Mouse (Mus musculus) cerebellum, postnatal 10 days (tissue): Measurements from ENCODE around the gene Ero1l.
A peak's percentile ranks its signal among the peaks of the same experiment; 100 is the strongest.

Experiments
- DNase-seq, 2 experiments: peaks; one replicate each; pipeline ENCODE4 v3.0.0; 2021; ENCODE audit warnings: mixed read lengths in 2 of 2

Ero1l gene

GRCm38 (mm10) chr14:45318426-45319236 is at the start of gene Ero1l:
Gene Ero1l, minus strand, starts transcription at chr14:45318771.
- peak; percentile 90 to 93 for DNase-seq

GRCm38 (mm10) chr14:45365196-45365587 is 46.6 kb upstream of the Ero1l start:
- DNase-seq: no peak

- DNase-seq: peak; percentile 87 to 89
Observed at GRCm38 (mm10) chr14:45364211-45365195, 45.9 kb upstream of the Ero1l start.

- DNase-seq: peak; percentile 98 to 99
Observed at GRCm38 (mm10) chr14:45350931-45351859, 32.6 kb upstream of the Ero1l start, which contains the start of gene Styx. Gene Styx, plus strand, starts transcription at chr14:45351093.

GRCm38 (mm10) chr14:45329589-45330181 is 11.1 kb upstream of the Ero1l start, which contains the start of gene Psmc6:
Gene Psmc6, plus strand, starts transcription at chr14:45329788.
- DNase-seq: peak; percentile 96

GRCm38 (mm10) chr14:45329018-45329588 is 10.5 kb upstream of the Ero1l start:
- no peak for DNase-seq

GRCm38 (mm10) chr14:45328072-45328713 is 9.6 kb upstream of the Ero1l start:
- no peak for DNase-seq

GRCm38 (mm10) chr14:45325471-45325870 is 6.9 kb upstream of the Ero1l start:
- peak; percentile 67 to 73 for DNase-seq

GRCm38 (mm10) chr14:45323320-45323719 is 4.7 kb upstream of the Ero1l start:
- DNase-seq: no peak

- no peak for DNase-seq
Observed at GRCm38 (mm10) chr14:45322450-45322849, 3.9 kb upstream of the Ero1l start.

- DNase-seq: no peak
Observed at GRCm38 (mm10) chr14:45321622-45322021, 3.1 kb upstream of the Ero1l start.

- no peak for DNase-seq
Observed at GRCm38 (mm10) chr14:45321067-45321466, 2.5 kb upstream of the Ero1l start.

GRCm38 (mm10) chr14:45320111-45320510 is 1.5 kb upstream of the Ero1l start:
- no peak for DNase-seq

- DNase-seq: no peak
Observed at GRCm38 (mm10) chr14:45319237-45319610, 653 bp upstream of the Ero1l start.

GRCm38 (mm10) chr14:45317921-45318411 is 605 bp downstream of the Ero1l start:
- peak in 1 of 2 experiments; percentile 80 for DNase-seq

- DNase-seq: no peak
Observed at GRCm38 (mm10) chr14:45316927-45317326, 1.6 kb downstream of the Ero1l start.

- DNase-seq: no peak
Observed at GRCm38 (mm10) chr14:45310101-45310500, 8.5 kb downstream of the Ero1l start.

- DNase-seq: peak; percentile 48 to 58
Observed at GRCm38 (mm10) chr14:45309646-45310045, 8.9 kb downstream of the Ero1l start.

- no peak for DNase-seq
Observed at GRCm38 (mm10) chr14:45307630-45308328, 10.8 kb downstream of the Ero1l start.

- no peak for DNase-seq
Observed at GRCm38 (mm10) chr14:45305852-45306251, 12.7 kb downstream of the Ero1l start.
